Mouse (Mus musculus): ENCODE measurements around the gene Crtc3. TPM values are rescaled to one million over a fixed set of nuclear protein-coding genes. Genes with fewer than 3 reads are reported as not detected.

The Crtc3 gene
- polyA plus RNA-seq, 2 experiments = 1.9 to 2.4 TPM

GRCm38 (mm10) chr7:80680218-80680847 lies 8.3 kb downstream of the Crtc3 start:
- H3K4me1 ChIP-seq (replicated peaks; ENCODE audit: control insufficient read depth in 2 of 2, insufficient read depth in 2 of 2, low read length in 1 of 2) = peaks cover 4 to 8% of the 10 kb centered on the region in 2 experiments
- no peak for TF ChIP-seq EP300 (IDR thresholded peaks at IDR 0.05; ENCODE audit: low read depth)
- TF ChIP-seq CTCF (IDR thresholded peaks at IDR 0.05; ENCODE audit: low read depth) = no peak
- WGBS (ENCODE audit: insufficient replicate concordance) = 6% methylated on average over 12 of the region's 12 CpGs

GRCm38 (mm10) chr7:80672323-80672722 lies 16.4 kb downstream of the Crtc3 start:
- DNase-seq (ENCODE audit: low read depth in 3 of 3, low spot score in 3 of 3) = no peak

More at GRCm38 (mm10) chr7:80680218-80680847, 8.3 kb downstream of the Crtc3 start:
- Histone ChIP-seq H3K9me3 (ENCODE audit: control insufficient read depth, low read length) (no peaks in the 10 kb centered on the region), H3K4me3 (ENCODE audit: insufficient read depth in 1 of 2, low read depth in 2 of 2, low read length in 2 of 2) (no peak overlapping the region), H3K36me3 (replicated peaks; ENCODE audit: control insufficient read depth, insufficient read depth, low read depth) (no peaks in the 10 kb centered on the region), H3K4me2 (ENCODE audit: low read depth) (peak overlapping the region; percentile 40), H3K9ac (replicated peaks) (no peak overlapping the region; the same call in 1 of the 2 replicates), H3K27me3 (ENCODE audit: control insufficient read depth, insufficient read depth, low read length) (no peaks in the 10 kb centered on the region), H3K27ac (no peak overlapping the region)
- ATAC-seq (ENCODE audit: insufficient read depth) = peak; percentile 50; the same call in 1 of the 2 replicates
- no peak for DNase-seq (ENCODE audit: low read depth in 3 of 3, low spot score in 3 of 3)

GRCm38 (mm10) chr7:80670889-80671288 lies 17.8 kb downstream of the Crtc3 start:
- no peak overlapping the region for H3K4me2 ChIP-seq (ENCODE audit: low read depth)
- no peaks in the 10 kb centered on the region for H3K36me3 ChIP-seq (replicated peaks; ENCODE audit: control insufficient read depth, insufficient read depth, low read depth)
- no peak for TF ChIP-seq CTCF (IDR thresholded peaks at IDR 0.05; ENCODE audit: low read depth)
- no peak for TF ChIP-seq EP300 (IDR thresholded peaks at IDR 0.05; ENCODE audit: low read depth)
- no peaks in the 10 kb centered on the region for H3K27me3 ChIP-seq (ENCODE audit: control insufficient read depth, insufficient read depth, low read length)
- no peak overlapping the region for H3K9ac ChIP-seq (replicated peaks)
- H3K4me1 ChIP-seq (replicated peaks; ENCODE audit: control insufficient read depth in 2 of 2, insufficient read depth in 2 of 2, low read length in 1 of 2) = peaks cover 13 to 24% of the 10 kb centered on the region in 2 experiments
- no peak overlapping the region for H3K4me3 ChIP-seq (ENCODE audit: insufficient read depth in 1 of 2, low read depth in 2 of 2, low read length in 2 of 2)
- DNase-seq (ENCODE audit: low read depth in 3 of 3, low spot score in 3 of 3) (no peak), ATAC-seq (ENCODE audit: insufficient read depth) (no peak)
- 72% methylated on average over 6 of the region's 6 CpGs for WGBS (ENCODE audit: insufficient replicate concordance)
- no peak overlapping the region for H3K27ac ChIP-seq
- no peaks in the 10 kb centered on the region for H3K9me3 ChIP-seq (ENCODE audit: control insufficient read depth, low read length)

More at GRCm38 (mm10) chr7:80672323-80672722, 16.4 kb downstream of the Crtc3 start:
- TF ChIP-seq CTCF (IDR thresholded peaks at IDR 0.05; ENCODE audit: low read depth) (no peak), EP300 (IDR thresholded peaks at IDR 0.05; ENCODE audit: low read depth) (no peak)
- Histone ChIP-seq H3K27ac (no peak overlapping the region), H3K4me3 (ENCODE audit: insufficient read depth in 1 of 2, low read depth in 2 of 2, low read length in 2 of 2) (no peak overlapping the region), H3K36me3 (replicated peaks; ENCODE audit: control insufficient read depth, insufficient read depth, low read depth) (no peaks in the 10 kb centered on the region), H3K9ac (replicated peaks) (no peak overlapping the region), H3K9me3 (ENCODE audit: control insufficient read depth, low read length) (no peaks in the 10 kb centered on the region), H3K4me2 (ENCODE audit: low read depth) (no peak overlapping the region), H3K27me3 (ENCODE audit: control insufficient read depth, insufficient read depth, low read length) (no peaks in the 10 kb centered on the region), H3K4me1 (replicated peaks; ENCODE audit: control insufficient read depth in 2 of 2, insufficient read depth in 2 of 2, low read length in 1 of 2) (peaks cover 7 to 12% of the 10 kb centered on the region in 2 experiments)
- ATAC-seq (ENCODE audit: insufficient read depth) = no peak
- 39% methylated on average over 3 of the region's 3 CpGs for WGBS (ENCODE audit: insufficient replicate concordance)

GRCm38 (mm10) chr7:80667190-80667589 lies 21.5 kb downstream of the Crtc3 start:
- peak overlapping the region; percentile 21 for H3K4me2 ChIP-seq (ENCODE audit: low read depth)
- peaks cover 14 to 41% of the 10 kb centered on the region in 2 experiments for H3K4me1 ChIP-seq (replicated peaks; ENCODE audit: control insufficient read depth in 2 of 2, insufficient read depth in 2 of 2, low read length in 1 of 2)
- H3K9me3 ChIP-seq (ENCODE audit: control insufficient read depth, low read length) = no peaks in the 10 kb centered on the region
- 3% methylated on average over 11 of the region's 11 CpGs for WGBS (ENCODE audit: insufficient replicate concordance)
- peak in 2 of 3 experiments; percentile 33 to 39 for DNase-seq (ENCODE audit: low read depth in 3 of 3, low spot score in 3 of 3)
- no peaks in the 10 kb centered on the region for H3K36me3 ChIP-seq (replicated peaks; ENCODE audit: control insufficient read depth, insufficient read depth, low read depth)
- peak overlapping the region; percentile 34 for H3K27ac ChIP-seq
- no peak overlapping the region for H3K4me3 ChIP-seq (ENCODE audit: insufficient read depth in 1 of 2, low read depth in 2 of 2, low read length in 2 of 2)
- ATAC-seq (ENCODE audit: insufficient read depth) = peak; percentile 80
- TF ChIP-seq EP300 (IDR thresholded peaks at IDR 0.05; ENCODE audit: low read depth) (peak; percentile 57; the same call in 1 of the 2 replicates), CTCF (IDR thresholded peaks at IDR 0.05; ENCODE audit: low read depth) (no peak)
- peak overlapping the region; percentile 14; the same call in 1 of the 2 replicates for H3K9ac ChIP-seq (replicated peaks)
- no peaks in the 10 kb centered on the region for H3K27me3 ChIP-seq (ENCODE audit: control insufficient read depth, insufficient read depth, low read length)

- no peaks in the 10 kb centered on the region for H3K27me3 ChIP-seq (ENCODE audit: control insufficient read depth, insufficient read depth, low read length)
- H3K27ac ChIP-seq = peak overlapping the region; percentile 10
- H3K4me1 ChIP-seq (replicated peaks; ENCODE audit: control insufficient read depth in 2 of 2, insufficient read depth in 2 of 2, low read length in 1 of 2) = peaks cover 18 to 44% of the 10 kb centered on the region in 2 experiments
- TF ChIP-seq EP300 (IDR thresholded peaks at IDR 0.05; ENCODE audit: low read depth) (no peak), CTCF (IDR thresholded peaks at IDR 0.05; ENCODE audit: low read depth) (no peak)
- no peak overlapping the region for H3K9ac ChIP-seq (replicated peaks)
- DNase-seq (ENCODE audit: low read depth in 3 of 3, low spot score in 3 of 3) (no peak), ATAC-seq (ENCODE audit: insufficient read depth) (no peak)
- peak overlapping the region; percentile 21 for H3K4me2 ChIP-seq (ENCODE audit: low read depth)
- no peaks in the 10 kb centered on the region for H3K9me3 ChIP-seq (ENCODE audit: control insufficient read depth, low read length)
- 29% methylated on average over 10 of the region's 10 CpGs for WGBS (ENCODE audit: insufficient replicate concordance)
- H3K36me3 ChIP-seq (replicated peaks; ENCODE audit: control insufficient read depth, insufficient read depth, low read depth) = no peaks in the 10 kb centered on the region
- H3K4me3 ChIP-seq (ENCODE audit: insufficient read depth in 1 of 2, low read depth in 2 of 2, low read length in 2 of 2) = no peak overlapping the region
Measured at GRCm38 (mm10) chr7:80666198-80666915, 22.3 kb downstream of the Crtc3 start.
